8 mouse cellular contexts compared by ENCODE assay signal in the genomic region with DNA sequence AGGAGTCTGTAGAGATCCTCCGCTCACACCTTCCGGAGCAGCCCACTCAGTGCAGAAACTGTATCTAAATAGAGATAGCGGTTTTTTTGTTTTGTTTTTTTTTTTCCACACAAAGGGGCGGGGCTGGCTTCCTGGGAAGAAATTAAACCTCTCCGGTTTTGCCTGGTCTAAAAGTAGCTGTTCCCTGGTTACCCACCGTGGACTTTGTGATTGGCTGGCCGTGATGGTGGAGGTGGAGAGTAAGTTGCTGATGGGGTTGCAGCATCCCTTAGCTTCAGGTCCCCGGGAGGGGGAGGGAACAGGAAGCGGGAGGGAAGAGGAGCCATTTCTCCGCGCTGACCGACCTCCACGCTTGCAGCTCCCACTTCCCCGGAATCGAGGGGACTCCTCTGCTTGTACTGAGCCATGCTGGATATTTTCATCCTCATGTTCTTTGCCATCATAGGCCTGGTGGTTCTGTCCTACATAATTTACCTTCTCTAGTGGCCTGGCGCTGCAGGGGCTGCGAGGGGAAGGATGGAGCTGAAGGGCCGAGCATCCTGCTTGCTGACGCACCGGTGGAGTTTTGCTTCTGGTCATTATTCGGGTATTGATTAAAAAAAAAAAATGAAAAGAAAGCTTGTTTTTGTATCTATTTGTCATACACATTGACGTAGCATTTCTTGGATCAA. TPM values are rescaled to one million over a fixed set of nuclear protein-coding genes. Genes with fewer than 3 reads are reported as not detected.
DNase-seq lines count a peak whose midpoint lies in the region; ATAC-seq lines count a peak whose summit lies in the region.

No protein-coding gene starts in this region.

- DNase-seq in adrenal gland, postnatal 10 days = peak; percentile 72
- DNase-seq in cerebellum, postnatal 36 days = peak; percentile 90
- DNase-seq in gastrocnemius, adult 18-20 months (ENCODE audit: low spot score) = peak; percentile 66
- DNase-seq in layer of hippocampus, postnatal 25 days (ENCODE audit: extremely low spot score in 1 of 2, low spot score in 1 of 2) = peak; percentile 64 to 74
- peak; percentile 66 for DNase-seq in lung, postnatal 36 days
- DNase-seq in right cerebral cortex, adult 18-20 months = peak; percentile 97
- no peak for DNase-seq in spleen, postnatal 4 days (ENCODE audit: low spot score in 2 of 2)

- peak; percentile 94 for ATAC-seq in hindbrain, embryonic 15.5 days (ENCODE audit: low FRiP score, low read depth)

- peak overlapping the region; percentile 92 for H3K27ac ChIP-seq in hindbrain, embryonic 15.5 days (replicated peaks)

- 3% methylated on average over 22 of the region's 22 CpGs for WGBS in hindbrain, embryonic 15.5 days

- H3K9ac ChIP-seq in hindbrain, embryonic 15.5 days = peak overlapping the region; percentile 68

- peak overlapping the region; percentile 48 for H3K4me3 ChIP-seq in hindbrain, embryonic 15.5 days

- peaks cover 12% of the 10 kb centered on the region for H3K36me3 ChIP-seq in hindbrain, embryonic 15.5 days

- H3K9me3 ChIP-seq in hindbrain, embryonic 15.5 days = no peaks in the 10 kb centered on the region

- peaks cover 17% of the 10 kb centered on the region for H3K4me1 ChIP-seq in hindbrain, embryonic 15.5 days (replicated peaks)

- peak overlapping the region; percentile 55 for H3K4me2 ChIP-seq in hindbrain, embryonic 15.5 days

- no peaks in the 10 kb centered on the region for H3K27me3 ChIP-seq in hindbrain, embryonic 15.5 days

RNA-seq across cellular contexts. Expression of gene B230217C12Rik, which starts 0.5 kb away (rescaled TPM):
- 1 to 10 TPM; 2.0 to 3.1 TPM for total RNA-seq in adrenal gland, postnatal 10 days (2021)
- total RNA-seq in gastrocnemius, adult 18-20 months (2021) = under 1 TPM; 0.19 to 0.34 TPM
- 32.4 and 38.8 TPM in 2 replicates for polyA plus RNA-seq in hindbrain, embryonic 15.5 days (2015; fragmentation: Nextera tagmentation; extraction: Ambion mirVana)
- total RNA-seq in layer of hippocampus, postnatal 25 days (2021) = 10 to 100 TPM; 66.2 to 71.6 TPM

RNA-seq across cellular contexts. Expression of gene Lasp1, which starts 42.3 kb away (rescaled TPM):
- 100 to 1,000 TPM; 107 to 122 TPM for total RNA-seq in adrenal gland, postnatal 10 days (2021)
- 10 to 100 TPM; 10.0 to 19.2 TPM for total RNA-seq in gastrocnemius, adult 18-20 months (2021)
- 152 and 173 TPM in 2 replicates for polyA plus RNA-seq in hindbrain, embryonic 15.5 days (2015; fragmentation: Nextera tagmentation; extraction: Ambion mirVana)
- total RNA-seq in layer of hippocampus, postnatal 25 days (2021) = 100 to 1,000 TPM; 102 to 114 TPM

RNA-seq across cellular contexts. Expression of gene Fbxo47, which starts 42.8 kb away (rescaled TPM):
- total RNA-seq in adrenal gland, postnatal 10 days (2021) = 1 to 10 TPM in 1 of 2 experiments, under 1 TPM in 1; 0.69 to 1.3 TPM
- under 1 TPM; 0.16 to 0.38 TPM for total RNA-seq in gastrocnemius, adult 18-20 months (2021)
- polyA plus RNA-seq in hindbrain, embryonic 15.5 days (2015; fragmentation: Nextera tagmentation; extraction: Ambion mirVana) = 0.60 and 0.69 TPM in 2 replicates
- total RNA-seq in layer of hippocampus, postnatal 25 days (2021) = 1 to 10 TPM; 1.2 to 1.9 TPM

RNA-seq across cellular contexts. Expression of gene Rpl23, which starts 58.9 kb away (rescaled TPM):
- total RNA-seq in adrenal gland, postnatal 10 days (2021) = 100 to 1,000 TPM; 958 to 975 TPM
- total RNA-seq in gastrocnemius, adult 18-20 months (2021) = 100 to 1,000 TPM; 426 to 450 TPM
- polyA plus RNA-seq in hindbrain, embryonic 15.5 days (2015; fragmentation: Nextera tagmentation; extraction: Ambion mirVana) = 296 and 312 TPM in 2 replicates
- 100 to 1,000 TPM; 327 to 397 TPM for total RNA-seq in layer of hippocampus, postnatal 25 days (2021)

Comparison
In these comparisons a context has a peak if more than half of its experiments do, and no peak if none do; other contexts are left out.
1. DNase-seq: peak in adrenal gland, postnatal 10 days (single experiment), cerebellum, postnatal 36 days (2 of 2), gastrocnemius, adult 18-20 months (single experiment), layer of hippocampus, postnatal 25 days (2 of 2), lung, postnatal 36 days (single experiment) and right cerebral cortex, adult 18-20 months (single experiment); none in spleen, postnatal 4 days (0 of 2).
2. RNA of gene B230217C12Rik, which starts 0.5 kb away (total RNA-seq): 66.2 to 71.6 TPM in layer of hippocampus, postnatal 25 days; 2.0 to 3.1 TPM in adrenal gland, postnatal 10 days and 0.19 to 0.34 TPM in gastrocnemius, adult 18-20 months; every median in the first group is over 10 times any median in the second.
3. RNA of gene Lasp1, which starts 42.3 kb away (total RNA-seq): 107 to 122 TPM in adrenal gland, postnatal 10 days and 102 to 114 TPM in layer of hippocampus, postnatal 25 days; 10.0 to 19.2 TPM in gastrocnemius, adult 18-20 months; every median in the first group is over 4 times any median in the second.